Mouse (Mus musculus) G1E (cell line): ENCODE measurements around the gene Ptpra. TPM values are rescaled to one million over a fixed set of nuclear protein-coding genes. Genes with fewer than 3 reads are reported as not detected.

Source experiments
- ATAC-seq: 2 replicates; pipeline ENCODE4 v1.8.0; 2016; ENCODE audit warnings: mild to moderate bottlenecking; ENCODE audit not compliant: insufficient number of reproducible peaks, poor library complexity, low FRiP score, severe bottlenecking; ENCODE audit errors: extremely low read depth
- DNase-seq: peaks from one replicate; pipeline ENCODE4 v3.0.0; 2012; ENCODE audit warnings: low spot score
- H3K27me3 ChIP-seq: 2 replicates; pipeline ENCODE4 v1.6.1; 2012; ENCODE audit warnings: mild to moderate bottlenecking, low read length, inconsistent platforms; ENCODE audit not compliant: insufficient read depth
- H3K36me3 ChIP-seq: replicated peaks from 2 replicates; pipeline ENCODE3; 2012; ENCODE audit warnings: mild to moderate bottlenecking, inconsistent platforms
- H3K4me1 ChIP-seq: 2 replicates; pipeline ENCODE4 v1.6.1; 2012; ENCODE audit warnings: low read depth, low read length, inconsistent platforms, mixed read lengths; ENCODE audit not compliant: insufficient read depth
- H3K4me3 ChIP-seq: 2 replicates; pipeline ENCODE4 v1.5.1; 2012; ENCODE audit warnings: low read depth, mild to moderate bottlenecking, inconsistent platforms, low read length, moderate library complexity, mixed read lengths
- H3K9me3 ChIP-seq: replicated peaks from 2 replicates; pipeline ENCODE4 v1.6.1; 2012; ENCODE audit warnings: inconsistent platforms
- CTCF ChIP-seq: IDR thresholded peaks from 2 replicates; pipeline ENCODE4 v1.5.1; 2012; ENCODE audit warnings: low read depth, low read length, inconsistent platforms, mixed read lengths
- GATA1 ChIP-seq: IDR thresholded peaks from 2 replicates; pipeline ENCODE4 v1.6.1; 2012; ENCODE audit warnings: borderline replicate concordance, low read length, inconsistent platforms, mixed read lengths
- GATA2 ChIP-seq: IDR thresholded peaks from 2 replicates; pipeline ENCODE4 v1.6.1; 2012; ENCODE audit warnings: low read depth, low read length, inconsistent platforms, borderline replicate concordance
- POLR2AphosphoS5 ChIP-seq: IDR thresholded peaks from 2 replicates; pipeline ENCODE4 v1.6.1; 2012; ENCODE audit warnings: low read depth, low read length, inconsistent platforms; ENCODE audit not compliant: insufficient replicate concordance
- TAL1 ChIP-seq: conservative IDR thresholded peaks from 2 replicates; pipeline ENCODE4 v1.6.1; 2012; ENCODE audit warnings: low read depth, low read length, inconsistent platforms, mixed read lengths
- polyA plus RNA-seq: library from polyadenylated mRNA; stranded (reverse); fragments of >175 nt; gene quantifications from 2 replicates; pipeline ENCODE4 v1.2.3, GENCODE M21; 2012
- total RNA-seq, 2 experiments: library from RNA; stranded (forward) in 1 of 2; stranded (reverse) in 1 of 2; fragments of 200-1000 nt in 1 of 2; fragments of >200 nt in 1 of 2; fragmentation: Nextera tagmentation in 1 of 2; gene quantifications; 2 replicates each; pipeline ENCODE4 v1.2.3; 2014 to 2017

The Ptpra gene
- total and polyA plus RNA-seq, 3 experiments: 22.6 to 119 (median 97.7) TPM

DNA sequence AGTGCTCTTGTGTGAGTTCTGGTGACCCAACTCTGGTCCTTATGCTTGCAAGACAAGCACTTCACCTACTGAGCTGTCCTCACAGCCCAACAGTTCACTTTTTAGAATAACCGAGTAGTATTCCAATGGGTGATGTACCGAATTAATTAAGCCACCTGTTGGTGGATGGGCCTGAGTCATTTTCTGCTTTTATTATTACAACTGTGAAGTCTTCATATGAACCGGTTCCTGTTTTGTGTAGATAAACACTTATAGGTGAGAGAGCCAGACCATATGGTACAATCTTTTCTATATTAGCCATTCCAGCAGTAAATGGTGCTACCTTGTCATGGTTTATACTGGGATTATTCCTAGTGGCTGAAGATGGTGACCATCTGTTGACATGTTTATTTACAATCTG lies 37.3 kb upstream of the Ptpra start:
- no peak for TF ChIP-seq TAL1
- no peak for TF ChIP-seq GATA1
- TF ChIP-seq CTCF: no peak
- TF ChIP-seq GATA2: no peak
- no peak for TF ChIP-seq POLR2AphosphoS5
- no peak for ATAC-seq
- Histone ChIP-seq H3K9me3 (no peaks in the 10 kb centered on the region), H3K36me3 (peaks cover 10% of the 10 kb centered on the region), H3K27me3 (peaks cover 9% of the 10 kb centered on the region), H3K4me3 (no peak overlapping the region), H3K4me1 (peaks cover 9% of the 10 kb centered on the region)
- DNase-seq: no peak

DNA sequence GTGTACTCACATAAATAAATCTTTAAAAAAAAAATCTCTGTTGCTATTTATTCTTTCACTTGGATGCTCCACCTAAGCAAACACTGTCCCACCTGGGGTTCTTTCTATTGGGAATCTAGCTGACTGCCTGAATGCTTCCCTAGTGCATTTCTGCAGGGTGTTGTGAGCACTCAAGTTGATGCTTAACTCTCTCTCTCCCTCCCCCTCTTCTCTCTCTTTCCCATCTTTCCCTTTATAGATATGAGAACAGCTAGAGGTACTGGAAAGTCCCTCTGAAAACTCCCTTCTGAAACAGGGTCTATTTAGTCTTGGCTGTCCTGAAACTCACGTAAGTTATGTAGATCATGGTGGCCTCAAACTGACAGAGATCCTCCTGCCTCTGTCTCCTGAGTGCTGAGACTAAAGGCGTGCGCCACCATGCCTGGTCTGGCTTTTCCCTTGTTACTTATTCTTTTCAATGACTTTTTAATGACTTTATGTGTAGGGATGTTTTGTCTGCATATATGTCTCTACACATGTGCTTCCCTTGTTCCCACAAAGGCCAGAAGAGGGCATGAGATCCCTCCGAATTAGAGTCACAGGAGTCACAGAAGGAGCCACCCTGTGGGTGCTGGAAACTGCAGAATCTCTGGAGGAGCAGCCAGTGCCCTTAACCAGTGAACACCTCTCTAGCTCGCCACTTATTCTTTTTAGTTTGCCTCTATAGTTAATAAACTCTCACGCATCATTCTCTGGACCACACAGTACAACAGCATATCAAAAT lies 35.8 kb upstream of the Ptpra start:
- H3K4me3 ChIP-seq: no peak overlapping the region
- H3K27me3 ChIP-seq: peaks cover 5% of the 10 kb centered on the region
- peaks cover 22% of the 10 kb centered on the region for H3K36me3 ChIP-seq
- DNase-seq (no peak), ATAC-seq (no peak)
- no peaks in the 10 kb centered on the region for H3K9me3 ChIP-seq
- H3K4me1 ChIP-seq: peaks cover 9% of the 10 kb centered on the region
- TF ChIP-seq GATA2 (no peak), GATA1 (no peak), CTCF (no peak), TAL1 (no peak), POLR2AphosphoS5 (no peak)

- Histone ChIP-seq H3K4me3 (no peak overlapping the region; the same call in 1 of the 2 replicates), H3K4me1 (peaks cover 40% of the 10 kb centered on the region), H3K36me3 (peaks cover 67% of the 10 kb centered on the region), H3K9me3 (no peaks in the 10 kb centered on the region), H3K27me3 (no peaks in the 10 kb centered on the region)
- no peak for ATAC-seq
- DNase-seq: no peak
- TF ChIP-seq GATA2 (no peak), CTCF (no peak), POLR2AphosphoS5 (no peak), GATA1 (no peak), TAL1 (no peak)
These were observed 28.1 kb upstream of the Ptpra start for GRCm38 (mm10) chr2:130421781-130422620.

- Histone ChIP-seq H3K27me3 (no peaks in the 10 kb centered on the region), H3K4me1 (peaks cover 48% of the 10 kb centered on the region), H3K36me3 (peaks cover 67% of the 10 kb centered on the region), H3K9me3 (no peaks in the 10 kb centered on the region), H3K4me3 (peak overlapping the region; percentile 90)
- DNase-seq (peak; percentile 76), ATAC-seq (no peak)
- TF ChIP-seq GATA2 (no peak), CTCF (no peak), GATA1 (no peak), POLR2AphosphoS5 (no peak), TAL1 (no peak)
These were observed 26.5 kb upstream of the Ptpra start for GRCm38 (mm10) chr2:130423397-130424125.

- Histone ChIP-seq H3K4me1 (peaks cover 54% of the 10 kb centered on the region), H3K9me3 (no peaks in the 10 kb centered on the region), H3K4me3 (peak within 1 kb of the TSS; percentile 90), H3K27me3 (no peaks in the 10 kb centered on the region), H3K36me3 (peaks cover 65% of the 10 kb centered on the region)
- DNase-seq: peak; percentile 83
- ATAC-seq: peak; percentile 69
- no peak for TF ChIP-seq POLR2AphosphoS5
- TF ChIP-seq GATA1: no peak
- no peak for TF ChIP-seq TAL1
- no peak for TF ChIP-seq CTCF
- TF ChIP-seq GATA2: no peak
These were observed 25.8 kb upstream of the Ptpra start, which contains the start of the genes Vps16 and Pced1a for GRCm38 (mm10) chr2:130424126-130424853. TSS of gene Vps16 (plus strand) at chr2:130424339. TSS of gene Pced1a (minus strand) at chr2:130424701.
